Mouse (Mus musculus): ENCODE measurements around the gene Rps11. TPM values are rescaled to one million over a fixed set of nuclear protein-coding genes. Genes with fewer than 3 reads are reported as not detected.
"Not testable (repeated sequence)": the region's sequence is repeated elsewhere in the genome, so short reads cannot be mapped to it uniquely, and the experiment has no call there.

Gene Rps11
- polyA plus RNA-seq, 1 experiment from 2014 or later: 1,846 TPM

GRCm38 (mm10) chr7:45125649-45126048 is 1.4 kb upstream of the Rps11 start:
- not testable (repeated sequence) for H3K9me3 ChIP-seq (replicated peaks); H3K27me3 ChIP-seq (ENCODE audit: low read depth, poor library complexity, severe bottlenecking); DNase-seq (ENCODE audit: low spot score); H3K27ac ChIP-seq
- peak overlapping the region; percentile 84 for H3K4me3 ChIP-seq
- H3K4me1 ChIP-seq: peaks cover 62% of the 10 kb centered on the region
- 66% methylated on average over 5 of the region's 5 CpGs for WGBS
- H3K36me3 ChIP-seq: peaks cover 59% of the 10 kb centered on the region

GRCm38 (mm10) chr7:45125144-45125600 is 933 bp upstream of the Rps11 start:
- peak overlapping the region; percentile 95; the same call in 1 of the 2 replicates for H3K27ac ChIP-seq
- DNase-seq (ENCODE audit: low spot score): peak; percentile 68
- H3K36me3 ChIP-seq: peaks cover 64% of the 10 kb centered on the region
- H3K9me3 ChIP-seq (replicated peaks): no peaks in the 10 kb centered on the region
- H3K4me1 ChIP-seq: peaks cover 62% of the 10 kb centered on the region
- WGBS: 10% methylated on average over 7 of the region's 7 CpGs
- no peaks in the 10 kb centered on the region for H3K27me3 ChIP-seq (ENCODE audit: low read depth, poor library complexity, severe bottlenecking)
- H3K4me3 ChIP-seq: peak overlapping the region; percentile 84

- peaks cover 84% of the 10 kb centered on the region for H3K36me3 ChIP-seq
- 22% methylated on average over 12 of the region's 12 CpGs for WGBS
- DNase-seq (ENCODE audit: low spot score): no peak
These were observed 1.1 kb downstream of the Rps11 start for GRCm38 (mm10) chr7:45123186-45123570.

GRCm38 (mm10) chr7:45122561-45123185 is 1.6 kb downstream of the Rps11 start:
- no peak for DNase-seq (ENCODE audit: low spot score)
- peak overlapping the region; percentile 95 for H3K27ac ChIP-seq
- H3K27me3 ChIP-seq (ENCODE audit: low read depth, poor library complexity, severe bottlenecking): no peaks in the 10 kb centered on the region
- no peaks in the 10 kb centered on the region for H3K9me3 ChIP-seq (replicated peaks)
- WGBS: 83% methylated on average over 15 of the region's 15 CpGs
- peaks cover 85% of the 10 kb centered on the region for H3K36me3 ChIP-seq
- H3K4me1 ChIP-seq: peaks cover 53% of the 10 kb centered on the region
- H3K4me3 ChIP-seq: peak overlapping the region; percentile 84

More at GRCm38 (mm10) chr7:45123186-45123570, 1.1 kb downstream of the Rps11 start:
- H3K4me3 ChIP-seq: peak overlapping the region; percentile 84
- H3K9me3 ChIP-seq (replicated peaks): no peaks in the 10 kb centered on the region
- no peaks in the 10 kb centered on the region for H3K27me3 ChIP-seq (ENCODE audit: low read depth, poor library complexity, severe bottlenecking)
- H3K27ac ChIP-seq: peak overlapping the region; percentile 95
- H3K4me1 ChIP-seq: peaks cover 53% of the 10 kb centered on the region

DNA sequence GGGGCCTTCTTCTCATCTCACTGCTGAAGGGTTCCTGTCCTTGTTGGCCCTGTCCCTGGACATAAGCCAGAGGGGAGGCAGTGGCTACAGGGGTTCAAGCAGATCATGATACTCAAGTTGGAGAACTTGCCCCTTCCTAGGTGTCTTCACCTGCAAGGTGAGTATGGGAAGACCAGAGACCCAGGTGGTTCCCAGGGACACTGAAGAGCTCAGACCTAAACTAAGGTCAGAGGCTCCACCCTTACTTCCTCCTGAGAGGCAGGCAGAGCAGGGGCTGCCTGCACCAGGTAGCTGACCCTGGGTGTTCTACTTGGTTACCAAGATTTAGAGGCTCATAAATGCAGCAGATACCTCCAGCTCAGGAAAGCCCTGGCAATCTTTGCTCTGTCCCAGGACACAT is 2.3 kb downstream of the Rps11 start:
- no peaks in the 10 kb centered on the region for H3K9me3 ChIP-seq (replicated peaks)
- no peaks in the 10 kb centered on the region for H3K27me3 ChIP-seq (ENCODE audit: low read depth, poor library complexity, severe bottlenecking)
- peaks cover 48% of the 10 kb centered on the region for H3K4me1 ChIP-seq
- no peak overlapping the region for H3K27ac ChIP-seq
- H3K4me3 ChIP-seq: peak overlapping the region; percentile 18
- DNase-seq (ENCODE audit: low spot score): no peak
- peaks cover 81% of the 10 kb centered on the region for H3K36me3 ChIP-seq

DNA sequence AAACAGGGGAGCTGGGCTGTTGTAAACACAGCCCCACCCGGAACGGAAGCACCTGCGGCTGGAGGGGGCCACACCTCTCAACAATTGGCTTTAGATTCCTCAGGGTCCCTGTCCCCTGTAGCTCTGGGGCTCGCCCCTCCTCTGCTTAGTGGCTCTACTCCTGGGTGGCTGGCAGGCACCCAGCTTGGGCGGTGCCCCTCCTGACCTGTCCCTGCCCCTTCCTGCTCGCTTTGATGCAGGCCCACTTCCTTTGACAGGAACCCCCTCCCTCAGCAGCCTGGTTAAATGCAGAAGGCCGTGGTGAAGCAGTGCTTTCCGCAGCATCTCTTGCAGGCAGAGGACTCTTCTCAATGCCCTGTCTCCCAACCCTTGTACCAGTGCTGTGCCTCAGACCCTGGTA is 2.8 kb downstream of the Rps11 start:
- Histone ChIP-seq H3K4me1 (peaks cover 43% of the 10 kb centered on the region), H3K36me3 (peaks cover 75% of the 10 kb centered on the region), H3K4me3 (peak overlapping the region; percentile 18), H3K27me3 (ENCODE audit: low read depth, poor library complexity, severe bottlenecking) (no peaks in the 10 kb centered on the region), H3K27ac (no peak overlapping the region), H3K9me3 (replicated peaks) (no peaks in the 10 kb centered on the region)
- 73% methylated on average over 8 of the region's 8 CpGs for WGBS
- DNase-seq (ENCODE audit: low spot score): no peak

DNA sequence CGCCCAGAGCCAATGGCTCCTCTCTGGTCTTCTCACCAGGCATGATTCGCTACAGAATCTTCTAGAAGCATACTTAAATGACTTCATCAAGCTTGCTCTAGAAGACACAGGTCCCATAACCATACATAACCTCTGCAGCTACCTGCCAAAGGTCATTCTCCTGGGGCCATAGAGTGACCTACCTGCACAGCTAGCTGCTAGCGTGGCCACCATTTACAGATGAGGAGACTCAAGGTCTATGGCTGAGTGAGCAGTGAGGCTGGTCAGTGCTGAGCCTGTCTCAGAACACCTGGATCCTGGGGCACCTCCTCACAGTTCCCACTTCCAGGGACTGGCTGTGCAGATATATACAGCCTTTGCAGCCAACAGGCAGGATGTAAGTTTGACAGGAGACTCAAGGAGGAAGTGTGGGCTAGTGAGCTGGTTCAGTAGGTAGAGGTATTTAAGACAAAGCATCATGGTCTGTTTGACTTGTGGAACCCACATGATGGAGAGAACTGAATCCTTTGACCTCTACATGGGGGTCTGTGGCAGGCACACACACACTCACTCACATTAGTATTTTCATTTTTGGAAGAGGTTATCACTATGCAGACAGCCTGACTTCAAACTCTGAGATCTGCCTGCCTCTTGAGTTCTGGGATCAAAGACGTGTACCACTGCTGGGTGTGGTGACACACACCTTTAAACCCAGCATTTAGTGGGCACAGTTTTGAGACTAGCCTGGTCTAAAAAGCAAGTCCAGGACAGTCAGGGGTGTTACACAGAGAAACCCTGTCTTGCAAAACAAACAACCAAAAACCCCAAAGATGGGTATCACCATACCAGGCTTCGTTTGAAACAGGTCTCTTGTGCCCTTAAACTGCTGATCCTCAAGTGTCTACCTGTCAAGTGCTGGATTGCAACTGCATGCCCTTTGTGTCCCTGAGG is 4.2 kb downstream of the Rps11 start:
- no peak overlapping the region for H3K4me3 ChIP-seq
- 83% methylated on average over 5 of the region's 5 CpGs for WGBS
- H3K36me3 ChIP-seq: peaks cover 62% of the 10 kb centered on the region
- H3K4me1 ChIP-seq: peaks cover 29% of the 10 kb centered on the region
- no peak overlapping the region for H3K27ac ChIP-seq
- H3K27me3 ChIP-seq (ENCODE audit: low read depth, poor library complexity, severe bottlenecking): no peaks in the 10 kb centered on the region
- no peak for DNase-seq (ENCODE audit: low spot score)
- no peaks in the 10 kb centered on the region for H3K9me3 ChIP-seq (replicated peaks)

DNA sequence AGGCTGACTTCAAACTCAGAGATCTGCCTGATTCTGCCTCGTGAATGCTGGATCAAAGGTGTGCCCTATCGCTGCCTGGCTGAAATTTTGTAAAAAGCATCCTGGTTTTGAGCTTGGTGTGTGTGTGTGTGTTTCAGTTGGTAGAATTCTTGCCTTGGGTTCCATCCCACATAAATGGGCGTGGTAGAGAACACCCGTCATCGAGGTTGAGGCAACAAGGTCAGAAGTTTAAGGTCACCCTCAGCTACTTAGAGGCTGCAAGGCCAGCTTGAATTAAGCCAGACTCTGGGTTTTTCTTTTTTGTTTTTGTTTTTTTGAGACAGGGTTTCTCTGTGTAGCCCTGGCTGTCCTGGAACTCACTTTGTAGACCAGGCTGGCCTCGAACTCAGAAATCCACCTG is 5.9 kb downstream of the Rps11 start:
- Histone ChIP-seq H3K4me1 (peaks cover 27% of the 10 kb centered on the region), H3K27me3 (ENCODE audit: low read depth, poor library complexity, severe bottlenecking) (no peaks in the 10 kb centered on the region), H3K4me3 (no peak overlapping the region), H3K36me3 (peaks cover 58% of the 10 kb centered on the region), H3K27ac (no peak overlapping the region), H3K9me3 (replicated peaks) (no peaks in the 10 kb centered on the region)
- DNase-seq (ENCODE audit: low spot score): no peak
- 90% methylated on average over 6 of the region's 6 CpGs for WGBS

DNA sequence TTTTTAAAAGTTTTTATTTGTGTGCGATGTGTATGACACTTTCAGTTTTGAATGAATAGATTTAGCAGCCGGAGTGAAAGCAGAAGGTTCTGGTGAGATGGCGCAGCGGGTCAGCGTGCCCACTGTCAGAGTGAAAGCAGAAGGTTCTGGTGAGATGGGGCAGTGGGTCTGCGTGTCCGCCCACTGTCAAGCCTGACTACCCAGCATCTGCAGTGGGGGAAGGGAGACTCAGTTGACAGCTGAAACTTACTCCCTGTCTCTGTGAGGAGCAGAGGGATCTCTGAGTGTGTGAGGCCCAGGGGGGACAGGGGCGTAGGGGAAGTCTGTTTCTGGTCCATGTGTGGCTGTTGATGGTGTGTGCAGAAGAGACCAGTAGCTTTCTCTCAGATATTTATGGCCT is 6.7 kb downstream of the Rps11 start:
- 84% methylated on average over 8 of the region's 8 CpGs for WGBS
- Histone ChIP-seq H3K27me3 (ENCODE audit: low read depth, poor library complexity, severe bottlenecking) (no peaks in the 10 kb centered on the region), H3K9me3 (replicated peaks) (no peaks in the 10 kb centered on the region), H3K4me1 (peaks cover 19% of the 10 kb centered on the region), H3K27ac (no peak overlapping the region), H3K36me3 (peaks cover 51% of the 10 kb centered on the region), H3K4me3 (no peak overlapping the region)
- no peak for DNase-seq (ENCODE audit: low spot score)

DNA sequence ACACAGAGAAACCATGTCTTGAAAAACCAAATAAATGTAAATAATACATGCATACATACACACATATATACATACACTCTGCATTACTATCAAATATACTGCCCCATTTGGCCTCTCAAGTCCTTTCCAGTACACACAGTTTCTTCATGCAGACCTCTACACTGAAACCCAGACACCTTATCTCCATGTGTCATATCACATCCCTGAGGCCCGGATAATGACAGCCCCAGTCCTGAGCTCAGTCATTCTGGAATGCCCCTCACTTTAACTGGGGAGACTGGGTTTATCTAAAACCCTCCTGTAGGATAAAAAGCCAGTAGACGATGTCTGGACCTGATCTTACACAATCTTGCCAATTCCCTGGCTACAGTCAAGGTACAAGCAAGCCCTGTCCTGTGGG is 10.8 kb downstream of the Rps11 start:
- Histone ChIP-seq H3K27ac (no peak overlapping the region), H3K9me3 (replicated peaks) (no peaks in the 10 kb centered on the region), H3K36me3 (peaks cover 10% of the 10 kb centered on the region), H3K4me1 (peaks cover 4% of the 10 kb centered on the region; the same call in 1 of the 2 replicates), H3K27me3 (ENCODE audit: low read depth, poor library complexity, severe bottlenecking) (no peaks in the 10 kb centered on the region), H3K4me3 (no peak overlapping the region)
- no peak for DNase-seq (ENCODE audit: low spot score)
- WGBS: 87% methylated on average over 2 of the region's 2 CpGs

DNA sequence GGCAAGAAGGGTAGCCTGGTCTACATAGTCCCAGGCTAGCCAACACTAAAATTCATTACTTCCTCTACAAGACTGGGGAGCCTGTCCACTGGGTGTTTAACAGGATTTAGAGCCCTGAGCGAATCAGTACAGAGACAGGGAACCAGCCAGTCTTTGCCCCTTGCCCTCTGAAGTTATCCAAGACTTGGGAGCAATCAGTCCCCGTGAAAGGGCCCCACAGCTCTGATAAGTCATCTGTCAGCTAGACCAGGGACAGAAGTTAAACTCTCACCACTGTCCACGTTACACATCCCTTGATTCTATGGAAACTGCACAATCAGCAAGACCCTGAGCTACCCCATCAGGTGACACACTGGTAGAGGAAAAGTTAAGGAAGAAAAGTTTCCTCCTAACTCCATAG is 11.7 kb downstream of the Rps11 start:
- H3K27me3 ChIP-seq (ENCODE audit: low read depth, poor library complexity, severe bottlenecking): no peaks in the 10 kb centered on the region
- WGBS: 59% methylated on average over 3 of the region's 3 CpGs
- peaks cover 4% of the 10 kb centered on the region; the same call in 1 of the 2 replicates for H3K4me1 ChIP-seq
- H3K4me3 ChIP-seq: no peak overlapping the region
- DNase-seq (ENCODE audit: low spot score): no peak
- H3K36me3 ChIP-seq: peaks cover under 1% of the 10 kb centered on the region
- H3K9me3 ChIP-seq (replicated peaks): no peaks in the 10 kb centered on the region
- no peak overlapping the region for H3K27ac ChIP-seq

GRCm38 (mm10) chr7:45111940-45112339 is 12.3 kb downstream of the Rps11 start:
- 60% methylated on average over 2 of the region's 2 CpGs for WGBS
- no peak overlapping the region for H3K27ac ChIP-seq
- H3K36me3 ChIP-seq: no peaks in the 10 kb centered on the region
- H3K4me3 ChIP-seq: no peak overlapping the region
- H3K4me1 ChIP-seq: peaks cover 4% of the 10 kb centered on the region; the same call in 1 of the 2 replicates
- H3K27me3 ChIP-seq (ENCODE audit: low read depth, poor library complexity, severe bottlenecking): no peaks in the 10 kb centered on the region
- no peak for DNase-seq (ENCODE audit: low spot score)
- H3K9me3 ChIP-seq (replicated peaks): no peaks in the 10 kb centered on the region

- not testable (repeated sequence) for H3K27me3 ChIP-seq (ENCODE audit: low read depth, poor library complexity, severe bottlenecking); DNase-seq (ENCODE audit: low spot score); H3K27ac ChIP-seq; H3K4me3 ChIP-seq; H3K9me3 ChIP-seq (replicated peaks); H3K36me3 ChIP-seq
- peaks cover 16% of the 10 kb centered on the region for H3K4me1 ChIP-seq
- 93% methylated on average over 4 of the region's 4 CpGs for WGBS
These were observed 14.2 kb downstream of the Rps11 start for GRCm38 (mm10) chr7:45110089-45110488.
